Mouse (Mus musculus): ENCODE results near the gene Hmga2.

GRCm38 (mm10) chr10:120363983-120364582 lies 112.2 kb downstream of the Hmga2 start:
- TF ChIP-seq CTCF (IDR thresholded peaks at IDR 0.05; ENCODE audit: low read depth, low read length) (no peak), POLR2AphosphoS5 (IDR thresholded peaks at IDR 0.05; ENCODE audit: insufficient replicate concordance, low read depth, low read length) (no peak), GATA1 (IDR thresholded peaks at IDR 0.05; ENCODE audit: borderline replicate concordance, low read length) (no peak), TAL1 (conservative IDR thresholded peaks at IDR 0.05; ENCODE audit: low read depth, low read length) (no peak), GATA2 (IDR thresholded peaks at IDR 0.05; ENCODE audit: borderline replicate concordance, low read depth, low read length) (no peak)
